Mouse (Mus musculus) urinary bladder, postnatal 10 days (tissue): ENCODE measurements around the gene Mtx2.

ENCODE experiments used
- DNase-seq: peaks from one replicate; pipeline ENCODE4 v3.0.0; 2022; ENCODE audit warnings: low spot score

The Mtx2 gene

GRCm38 (mm10) chr2:74917880-74918537 lies 92.4 kb downstream of the Mtx2 start:
- DNase-seq: no peak

- no peak for DNase-seq
Observed at GRCm38 (mm10) chr2:74925968-74926814, 100.6 kb downstream of the Mtx2 start.
